Mouse (Mus musculus) CH12.LX (cell line): ENCODE measurements around the gene Rapgef4.

ENCODE experiments used
- CTCF ChIP-seq, 2 experiments: IDR thresholded peaks in 1 of 2; conservative IDR thresholded peaks in 1 of 2; 2 replicates each; pipeline ENCODE4 v1.5.1; 2011 to 2012; ENCODE audit warnings: low read depth in 2 of 2, low read length in 2 of 2, improper control_type of control experiment in 1 of 2, inconsistent platforms in 1 of 2, mild to moderate bottlenecking in 1 of 2, moderate library complexity in 1 of 2
- EP300 ChIP-seq: IDR thresholded peaks from 2 replicates; pipeline ENCODE4 v1.6.1; 2011; ENCODE audit warnings: low read length, improper control_type of control experiment
- MAX ChIP-seq: IDR thresholded peaks from 2 replicates; pipeline ENCODE4 v1.6.1; 2011; ENCODE audit warnings: low read length, improper control_type of control experiment
- MAZ ChIP-seq: IDR thresholded peaks from 2 replicates; pipeline ENCODE4 v1.6.1; 2012; ENCODE audit warnings: low read depth, mild to moderate bottlenecking, inconsistent platforms, low read length, improper control_type of control experiment, moderate library complexity
- POLR2A ChIP-seq: IDR thresholded peaks from 2 replicates; pipeline ENCODE4 v1.6.1; 2011; ENCODE audit warnings: low read depth, mild to moderate bottlenecking, improper control_type of control experiment, low read length
- RCOR1 ChIP-seq: conservative IDR thresholded peaks from 2 replicates; pipeline ENCODE4 v1.6.1; 2012; ENCODE audit warnings: low read depth, mild to moderate bottlenecking, inconsistent platforms, low read length, improper control_type of control experiment
- SMC3 ChIP-seq: IDR thresholded peaks from 2 replicates; pipeline ENCODE4 v1.6.1; 2011; ENCODE audit warnings: low read depth, low read length, improper control_type of control experiment
- TCF12 ChIP-seq: IDR thresholded peaks from 2 replicates; pipeline ENCODE4 v1.6.1; 2014; ENCODE audit warnings: low read depth, mild to moderate bottlenecking, inconsistent platforms, low read length, improper control_type of control experiment
- USF2 ChIP-seq: conservative IDR thresholded peaks from 2 replicates; pipeline ENCODE4 v1.6.1; 2011; ENCODE audit warnings: low read depth, low read length, improper control_type of control experiment

DNA sequence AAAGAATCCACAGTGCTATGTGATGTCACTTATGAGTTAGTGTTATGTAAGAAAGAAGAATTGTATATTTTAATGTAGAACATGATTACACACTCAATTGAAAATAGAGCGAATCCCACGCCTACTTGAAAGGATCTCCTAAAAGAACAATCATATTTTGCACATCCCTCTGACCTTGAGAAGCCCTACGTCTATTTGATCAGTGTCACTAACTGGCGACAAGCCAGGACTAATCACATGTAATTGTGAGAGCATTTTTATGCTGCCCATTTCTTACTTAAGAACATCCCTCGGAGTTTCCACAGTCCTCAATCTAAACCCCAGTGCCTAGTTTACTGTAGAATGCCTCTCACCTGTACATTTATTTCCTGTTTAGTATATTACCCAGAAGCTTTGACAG lies 177.0 kb downstream of the Rapgef4 start:
- TF ChIP-seq EP300 (no peak), POLR2A (no peak), MAZ (no peak), SMC3 (no peak), USF2 (no peak), CTCF (conservative IDR thresholded peaks at IDR 0.05 in 1 of 2, IDR thresholded peaks at IDR 0.05 in 1 of 2; ENCODE audit: low read depth in 2 of 2, low read length in 2 of 2) (no peak), MAX (no peak), RCOR1 (no peak), TCF12 (no peak)
